Mouse (Mus musculus) layer of hippocampus, adult 9-11 months (tissue): ENCODE measurements at regions not wholly inside any gene's neighbourhood (a gene's known extent, or its start where the extent isn't known, plus 50 kb on each side); places are given as distances from the start of the nearest gene placed in this dataset.

Source experiments
- DNase-seq: peaks from one replicate; pipeline ENCODE4 v3.0.0; 2022

DNA sequence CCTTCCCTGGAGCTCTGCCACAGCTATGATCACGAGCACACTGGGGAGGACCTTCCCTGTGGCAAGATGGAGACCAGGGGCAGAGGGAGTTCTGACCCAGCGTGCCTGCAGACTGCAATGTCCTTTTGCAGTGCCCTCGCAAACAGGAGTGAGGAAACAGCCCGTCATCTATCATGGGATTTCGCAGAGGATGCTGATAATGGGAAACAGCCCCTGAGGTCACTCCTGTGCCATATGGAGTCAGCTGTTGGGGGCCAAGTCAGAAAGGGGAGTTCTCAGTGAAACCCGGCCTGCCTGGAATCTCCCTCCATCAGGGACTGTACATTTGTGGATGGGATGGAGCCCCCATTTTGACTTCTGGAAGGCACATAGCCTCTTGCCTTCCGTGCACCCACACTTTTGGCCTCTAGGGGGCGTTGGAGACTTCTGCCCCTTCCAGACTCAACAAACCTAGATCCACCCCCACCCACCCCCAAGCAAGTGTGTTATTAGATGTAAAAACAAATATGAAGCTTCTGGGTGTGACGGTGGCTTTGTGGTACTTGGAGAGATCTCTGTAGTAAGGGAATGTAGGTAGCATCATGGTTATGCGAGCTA is 98.1 kb downstream of the Kdr start:
- DNase-seq, result no peak

DNA sequence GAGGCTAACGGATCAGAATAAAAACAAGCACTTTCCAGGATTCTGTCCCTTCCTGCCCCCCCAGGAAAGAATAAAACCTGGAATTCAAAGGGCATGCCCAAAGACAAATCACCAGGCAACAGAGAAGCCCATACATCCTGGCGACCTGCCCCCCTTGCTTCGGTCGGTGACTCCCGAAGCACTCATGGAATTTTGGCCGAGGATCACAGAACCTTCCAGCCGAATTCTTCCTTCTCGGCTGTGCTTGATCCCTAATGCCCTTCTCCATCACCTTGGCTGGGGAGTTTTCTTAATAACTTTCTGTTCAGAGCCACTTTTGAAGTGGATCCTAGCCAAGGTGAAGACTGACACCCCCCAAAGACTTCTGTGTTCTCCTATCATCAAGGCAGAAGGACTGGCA is 99.9 kb downstream of the Kdr start:
- no peak for DNase-seq

DNA sequence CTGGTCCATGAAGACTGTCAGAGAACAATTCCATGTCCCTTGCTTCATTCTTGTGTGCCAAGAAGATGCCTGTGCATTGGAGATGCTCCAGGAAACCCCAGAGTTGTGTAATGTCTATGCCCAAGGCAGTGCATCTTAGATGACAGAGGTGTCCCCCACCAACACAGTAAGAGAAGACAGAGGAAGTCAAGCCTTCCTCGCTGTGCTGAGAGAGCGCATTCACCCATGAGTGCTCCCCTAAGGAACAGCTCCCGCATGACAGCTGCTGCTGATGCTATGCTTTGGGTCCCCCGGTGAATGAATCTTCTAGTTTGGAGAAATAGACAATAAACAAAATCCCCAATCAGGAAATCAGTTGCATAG is 100.7 kb downstream of the Kdr start:
- DNase-seq, result no peak

DNA sequence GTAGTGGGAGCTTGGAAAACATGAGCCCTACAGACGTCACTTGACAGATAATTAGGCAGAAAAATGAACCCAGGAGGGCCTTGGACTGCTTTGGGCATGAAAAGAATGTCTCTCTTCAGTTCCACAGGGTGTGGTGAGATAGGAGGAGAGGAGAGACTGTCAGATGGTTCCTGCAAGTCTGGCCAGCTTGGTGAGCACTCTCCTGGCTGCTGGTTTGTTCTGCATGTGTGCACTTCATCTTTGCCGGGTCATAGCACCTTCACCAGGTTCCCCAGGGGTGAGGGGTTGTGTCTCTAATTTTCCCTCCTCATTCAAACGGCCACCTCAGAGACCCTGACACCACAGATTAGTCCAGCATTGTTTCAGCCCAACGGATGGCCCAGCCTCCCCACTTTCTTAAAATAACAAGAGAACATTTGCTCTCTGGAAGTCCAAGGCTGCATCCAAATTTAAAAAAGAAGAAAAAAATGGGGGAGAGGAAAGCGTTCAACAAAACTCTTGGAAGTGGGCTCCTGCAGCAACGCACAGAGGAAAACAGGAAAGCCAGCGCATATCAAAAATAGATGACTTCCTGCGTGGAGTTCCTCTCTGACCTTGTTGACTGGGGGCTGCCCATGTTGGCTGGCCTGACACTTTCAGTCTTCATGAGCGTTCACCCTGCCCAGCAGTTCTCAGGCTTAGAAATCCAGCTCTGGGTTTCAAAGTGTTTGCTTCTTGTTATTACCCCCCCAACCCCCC is 101.2 kb downstream of the Kdr start:
- DNase-seq, result no peak

DNA sequence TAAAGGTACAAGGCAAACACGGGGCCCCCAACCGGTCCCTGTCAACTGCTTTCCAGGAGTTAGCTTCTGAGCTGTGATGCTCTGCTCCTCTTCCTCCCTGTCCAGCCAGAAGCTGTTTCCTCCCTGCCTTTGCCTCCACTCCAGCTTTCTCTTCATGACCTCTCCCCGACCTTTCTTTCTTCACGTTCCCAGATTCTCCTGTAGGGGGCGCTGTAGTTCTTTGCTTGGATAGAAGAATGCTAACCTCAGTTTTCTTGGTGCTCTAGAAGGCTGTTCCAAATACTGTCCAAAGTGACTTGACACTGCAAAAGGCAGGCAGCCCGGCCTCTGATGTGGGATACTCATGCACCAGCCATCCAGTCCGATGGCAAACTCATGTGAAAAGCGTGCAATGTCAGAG is 107.1 kb downstream of the Kdr start:
- DNase-seq, result peak; percentile 77

DNA sequence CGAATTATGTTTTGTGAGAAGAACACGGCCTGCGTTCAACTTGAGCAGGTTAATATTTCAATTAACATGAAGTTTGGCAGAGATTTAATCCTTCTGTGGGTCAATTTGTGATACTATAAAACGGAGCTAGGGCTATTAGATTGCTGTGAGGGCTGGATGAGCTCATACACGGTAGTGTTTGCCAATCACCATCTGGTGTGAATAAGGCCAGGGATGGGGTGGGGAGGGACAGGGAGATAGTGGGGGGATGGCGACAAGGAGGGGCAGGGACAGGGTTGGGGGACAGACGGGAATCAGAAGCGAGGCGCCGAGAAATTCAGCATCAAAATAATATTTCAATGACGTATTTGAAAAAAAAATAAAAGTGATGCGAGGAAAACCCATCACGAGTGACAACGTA is 107.6 kb downstream of the Kdr start:
- DNase-seq, result no peak

DNA sequence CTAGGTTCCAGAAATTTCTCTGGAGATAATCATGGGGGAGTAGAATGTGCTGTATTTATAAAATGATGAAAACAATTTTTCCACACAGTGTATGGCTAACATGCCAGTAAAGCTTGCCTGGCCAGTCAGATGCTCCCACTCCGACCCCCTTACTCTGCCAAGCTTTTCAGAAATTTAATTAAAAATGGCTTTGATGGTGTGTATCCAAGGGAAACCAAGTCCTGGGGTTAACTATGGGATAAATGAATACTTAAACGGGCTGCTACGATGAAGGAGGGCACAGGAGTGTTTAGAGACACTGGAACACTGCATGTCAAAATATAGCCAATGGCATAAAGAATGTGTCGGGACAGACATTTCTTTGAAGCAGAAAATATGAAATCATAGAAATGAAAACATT is 108.7 kb downstream of the Kdr start:
- DNase-seq, result no peak

DNA sequence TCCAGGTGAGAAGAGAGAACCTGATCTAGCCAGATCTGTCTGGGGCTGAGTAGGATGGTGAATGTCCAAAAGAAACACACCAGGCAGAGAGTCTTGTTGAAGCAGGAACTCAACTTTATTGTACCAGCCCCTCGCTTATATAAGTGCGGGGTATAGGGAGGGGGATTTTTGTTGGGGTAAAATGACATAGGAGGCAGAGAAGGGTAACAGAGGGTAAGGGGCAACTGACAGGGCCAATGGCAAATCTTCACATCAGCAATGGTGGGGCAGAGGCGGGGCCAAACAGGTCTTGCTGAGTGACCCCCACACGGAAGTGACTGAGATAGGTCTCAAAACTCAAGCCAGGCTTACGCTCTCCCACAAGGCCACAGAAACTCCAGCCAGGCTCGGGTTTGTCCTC is 113.2 kb downstream of the Kdr start:
- no peak for DNase-seq

DNA sequence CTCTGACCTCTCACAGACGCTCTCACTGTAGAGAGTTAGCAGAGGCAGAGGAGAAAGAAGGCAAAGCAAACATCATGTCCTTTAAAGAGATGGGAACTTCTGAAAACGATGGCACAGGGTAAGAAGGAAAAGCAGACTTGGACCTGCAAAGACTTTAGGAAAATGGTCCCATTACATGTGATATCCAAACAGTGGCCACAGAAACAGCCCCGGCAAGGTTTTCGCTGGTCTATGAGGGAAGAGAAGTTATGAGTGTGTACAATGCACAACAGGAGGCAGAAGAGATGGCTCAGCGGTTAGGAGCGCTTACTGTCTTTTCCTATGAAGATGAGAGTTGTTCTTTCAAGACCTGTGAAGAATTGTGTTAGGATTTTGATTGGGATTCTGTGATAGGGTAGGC is 114.9 kb downstream of the Kdr start:
- DNase-seq, result no peak

DNA sequence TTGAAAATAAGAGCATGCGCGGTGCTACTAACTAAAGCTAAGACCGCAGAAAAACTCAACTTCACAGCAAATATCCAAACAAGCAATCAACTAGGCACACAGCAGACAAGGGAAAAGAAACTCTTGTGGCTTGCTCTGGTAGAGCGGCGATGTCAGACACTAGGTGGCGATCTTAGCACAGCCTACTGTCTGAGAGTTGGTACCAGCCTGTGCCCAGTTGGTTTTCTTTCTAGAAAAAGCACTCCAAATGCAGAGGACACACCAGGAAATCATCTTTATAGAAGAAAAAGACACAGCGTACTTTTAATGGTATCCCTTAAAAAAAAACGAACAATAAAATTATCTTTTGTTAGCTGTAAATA is 115.6 kb downstream of the Kdr start:
- peak; percentile 65 for DNase-seq

DNA sequence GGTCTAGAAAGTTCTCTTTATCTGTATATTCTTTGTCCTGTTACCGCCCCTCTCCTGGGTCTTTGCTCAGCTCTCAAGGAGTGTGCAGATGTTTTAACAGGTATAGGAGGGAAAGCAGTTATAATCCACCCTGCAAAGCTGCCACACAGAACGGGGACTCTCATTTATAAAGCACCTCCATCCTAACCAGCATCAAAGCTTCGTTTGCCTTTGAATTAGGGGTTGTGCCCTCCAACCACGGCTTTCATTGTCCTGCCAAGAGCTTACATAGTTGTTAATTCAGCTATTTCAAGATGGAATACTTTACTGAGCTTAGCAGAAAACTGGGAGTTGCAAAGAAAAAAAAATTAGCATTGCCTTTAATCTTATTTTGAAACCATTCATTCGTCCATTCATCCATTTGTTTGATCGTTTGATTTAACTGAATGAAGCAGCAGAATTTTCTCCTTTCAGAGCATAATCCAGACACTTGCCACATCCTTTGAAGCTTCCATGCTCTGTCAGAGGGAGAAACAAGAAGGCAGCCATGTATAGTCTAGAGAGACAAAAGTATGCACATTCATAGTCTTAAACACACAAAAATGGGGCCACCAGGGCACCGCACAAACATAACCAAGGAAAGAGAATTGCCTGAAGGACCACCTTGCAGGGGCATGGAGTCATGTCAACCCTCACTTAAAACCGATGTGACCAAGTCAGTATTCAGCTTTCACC is 116.2 kb downstream of the Kdr start:
- DNase-seq, result no peak

DNA sequence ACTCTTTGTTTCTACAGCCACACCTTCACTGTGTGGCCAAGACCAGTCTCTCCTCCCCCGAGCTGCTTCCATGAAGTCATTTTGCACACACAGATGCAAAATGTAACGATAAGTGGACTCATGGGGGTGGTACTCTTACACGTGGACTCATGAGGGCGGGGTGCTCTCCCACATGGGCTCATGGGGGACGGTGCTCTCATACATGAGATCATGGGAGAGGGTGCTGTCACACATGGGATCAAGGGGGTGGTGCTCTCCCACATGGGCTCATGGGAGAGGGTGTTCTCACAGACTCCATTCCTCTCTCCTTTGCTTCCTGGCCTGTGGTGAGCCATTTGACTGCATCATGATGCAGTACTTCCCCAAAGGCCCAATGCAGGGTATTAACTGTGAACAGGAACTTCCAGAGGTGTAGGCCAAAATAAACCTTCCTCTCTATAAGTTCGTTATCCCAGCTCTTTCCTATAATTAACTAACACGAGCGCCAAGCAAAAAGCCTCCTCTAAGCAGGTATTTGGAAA is 118.9 kb downstream of the Kdr start:
- DNase-seq, result no peak

DNA sequence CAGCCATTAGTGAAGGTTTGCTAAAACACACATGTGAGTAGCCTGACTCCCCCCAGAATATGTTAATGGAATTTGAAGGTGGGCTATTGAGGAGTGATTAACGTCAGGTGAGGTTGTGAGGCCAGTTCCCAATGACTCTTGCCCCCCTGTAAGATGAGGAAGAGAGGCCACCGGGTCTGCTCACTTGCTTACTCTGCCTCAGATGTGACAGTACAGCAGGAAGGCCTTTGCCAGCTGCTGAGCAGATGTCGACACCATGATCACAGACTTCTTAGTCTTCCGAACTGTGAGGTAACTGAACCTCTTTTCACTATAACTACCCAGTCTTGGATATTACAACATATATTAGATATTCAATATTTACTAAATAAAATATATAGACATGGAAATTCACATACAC is 127.4 kb downstream of the Kdr start:
- DNase-seq, result no peak

DNA sequence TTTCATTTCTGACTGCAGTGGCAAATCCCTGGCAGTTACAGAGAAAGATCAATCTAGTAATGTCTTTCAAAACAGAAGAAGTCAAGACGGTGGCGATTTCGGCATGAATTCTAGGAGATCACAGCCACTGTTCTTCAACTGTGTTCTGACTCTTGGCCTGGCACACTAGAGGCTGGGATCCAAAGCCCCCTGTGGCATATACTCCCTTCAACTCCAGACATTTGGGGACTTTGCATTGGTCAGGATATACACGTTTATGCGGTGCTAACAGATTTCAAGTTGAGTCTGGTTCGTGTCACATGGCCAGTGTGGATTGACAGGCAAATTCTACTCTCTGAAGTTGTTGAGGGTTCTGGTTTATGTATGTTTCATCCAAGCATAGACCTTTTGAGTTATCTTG is 130.3 kb downstream of the Kdr start:
- no peak for DNase-seq

DNA sequence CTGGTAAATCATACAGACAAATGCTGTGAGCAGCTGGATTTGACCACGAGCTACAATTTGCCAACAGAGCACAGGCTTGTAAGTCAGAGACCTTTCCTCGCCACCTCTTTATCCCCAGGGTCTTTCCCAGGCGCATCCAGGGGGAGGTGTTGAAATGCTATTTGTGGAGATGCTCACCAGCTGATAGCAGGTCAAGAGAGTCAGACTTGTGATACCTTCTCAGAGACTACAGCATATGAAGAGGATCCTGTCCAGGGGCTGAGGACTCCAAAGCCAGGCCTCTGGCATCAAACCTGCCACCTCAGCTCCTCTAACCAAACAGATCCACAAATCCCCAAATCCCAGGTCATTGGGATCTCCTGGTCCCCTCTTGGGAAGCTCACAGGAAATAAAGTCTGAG is 130.9 kb downstream of the Kdr start:
- no peak for DNase-seq

DNA sequence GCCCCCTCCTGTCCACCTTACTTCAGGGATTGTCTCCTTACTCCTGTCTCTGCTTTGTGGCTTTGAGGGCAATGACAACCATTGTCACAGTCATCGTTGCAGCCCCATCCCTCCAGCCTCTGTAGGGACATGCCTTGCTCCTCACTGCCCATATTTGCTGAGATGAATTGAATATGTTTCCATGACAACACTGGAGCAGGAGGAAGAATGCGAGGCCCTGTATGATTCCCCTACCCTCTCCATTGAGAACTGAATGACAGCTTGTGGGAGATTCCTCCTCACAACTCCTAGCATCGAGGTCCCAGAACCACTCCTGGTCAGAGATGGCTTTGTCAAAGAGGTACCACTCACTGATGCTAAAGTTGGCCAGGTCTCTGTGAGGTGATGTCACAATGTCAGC is 132.2 kb downstream of the Kdr start:
- DNase-seq, result no peak

DNA sequence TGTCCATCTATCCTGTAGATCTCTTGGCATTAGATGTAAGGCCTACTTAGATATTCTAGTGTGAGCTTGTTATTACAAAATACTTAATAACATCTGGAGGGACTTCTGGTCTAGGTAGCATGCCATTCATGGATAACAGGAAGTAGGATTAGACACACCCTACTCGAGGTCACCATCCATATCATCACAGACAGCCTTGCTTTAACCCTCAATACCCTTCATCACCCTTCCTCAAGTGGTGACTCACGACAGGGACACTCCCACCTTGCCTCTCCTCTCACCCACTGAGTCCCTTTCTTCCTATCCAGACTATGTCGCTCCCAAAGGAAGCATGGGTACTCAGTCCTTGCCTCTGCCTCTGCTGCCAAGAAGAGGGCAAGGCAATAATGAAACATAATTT is 134.5 kb downstream of the Kdr start:
- no peak for DNase-seq

DNA sequence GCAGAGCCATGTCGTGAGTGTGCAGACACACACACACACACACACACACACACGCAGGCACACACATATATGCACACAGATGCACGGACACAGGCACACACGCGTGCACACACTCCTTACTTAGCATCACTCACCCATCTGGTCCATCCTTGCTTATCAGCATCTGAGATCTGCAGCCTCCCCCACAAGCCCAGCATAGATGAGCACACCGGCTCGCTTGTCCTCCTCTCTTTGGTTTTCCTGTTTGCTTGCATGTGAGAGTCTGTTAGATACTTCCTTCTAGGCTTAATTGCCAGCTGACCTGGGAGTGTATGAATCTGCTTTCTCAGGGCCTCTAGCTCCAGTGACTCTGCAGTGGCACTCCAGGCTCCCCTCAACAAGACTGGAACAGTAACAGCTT is 137.8 kb downstream of the Kdr start:
- no peak for DNase-seq

DNA sequence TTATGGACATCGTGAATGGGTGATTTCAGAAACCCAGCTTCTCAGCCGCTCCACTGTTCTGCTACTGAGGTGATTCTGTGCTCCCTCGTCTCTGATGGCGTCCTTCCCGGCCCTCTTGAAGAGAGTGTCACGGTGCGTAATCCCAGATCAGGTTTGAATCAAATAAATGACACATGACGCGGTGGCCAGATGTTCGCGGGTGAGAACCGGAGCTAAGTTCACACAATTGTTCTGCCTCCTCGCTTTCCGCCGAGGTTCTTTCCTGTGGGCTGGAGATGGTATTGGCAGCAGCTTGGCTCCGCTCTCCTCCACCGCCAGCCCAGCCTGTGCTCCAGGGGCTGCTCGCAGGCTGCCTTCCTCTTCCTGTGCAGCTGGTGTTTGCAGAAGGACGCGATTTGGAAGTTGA is 142.7 kb downstream of the Kdr start:
- DNase-seq, result peak; percentile 17

DNA sequence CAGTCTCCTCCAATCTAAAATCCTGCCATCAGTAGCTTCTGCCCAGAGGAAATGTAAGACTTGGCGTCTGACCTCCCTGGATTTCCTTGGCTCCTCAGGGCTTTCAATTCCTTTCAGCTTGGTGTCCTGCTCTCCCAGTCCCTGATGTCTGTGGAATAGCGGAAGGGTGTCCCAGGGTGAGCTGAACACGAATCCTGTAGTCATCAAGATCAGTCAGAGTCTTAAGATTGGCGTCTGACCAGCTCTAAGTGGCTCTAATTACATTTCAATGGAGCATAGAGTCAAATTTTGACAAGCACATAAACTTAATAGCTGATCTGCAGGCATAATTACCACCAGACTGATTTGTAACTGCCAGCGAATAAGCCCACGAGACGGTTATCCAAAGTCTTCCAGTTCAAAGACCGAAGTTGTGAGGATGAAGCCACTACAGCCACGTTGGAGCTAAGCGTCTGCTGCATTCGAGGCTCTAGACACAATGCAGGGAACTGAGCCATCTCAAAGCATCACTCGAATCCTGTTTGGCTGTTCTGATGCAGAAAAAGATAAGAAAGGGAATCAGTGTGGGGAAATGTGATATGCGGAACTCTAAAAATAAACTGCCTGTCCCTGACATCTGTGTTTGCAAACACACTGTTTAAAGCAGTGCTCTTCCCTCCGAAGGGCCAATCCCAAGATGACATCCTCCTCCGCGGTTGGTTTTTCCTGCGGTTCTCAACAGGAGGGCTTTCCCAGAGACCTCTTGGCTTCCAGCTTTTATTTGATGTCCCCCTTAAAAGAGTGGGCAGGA is 143.3 kb downstream of the Kdr start:
- no peak for DNase-seq

DNA sequence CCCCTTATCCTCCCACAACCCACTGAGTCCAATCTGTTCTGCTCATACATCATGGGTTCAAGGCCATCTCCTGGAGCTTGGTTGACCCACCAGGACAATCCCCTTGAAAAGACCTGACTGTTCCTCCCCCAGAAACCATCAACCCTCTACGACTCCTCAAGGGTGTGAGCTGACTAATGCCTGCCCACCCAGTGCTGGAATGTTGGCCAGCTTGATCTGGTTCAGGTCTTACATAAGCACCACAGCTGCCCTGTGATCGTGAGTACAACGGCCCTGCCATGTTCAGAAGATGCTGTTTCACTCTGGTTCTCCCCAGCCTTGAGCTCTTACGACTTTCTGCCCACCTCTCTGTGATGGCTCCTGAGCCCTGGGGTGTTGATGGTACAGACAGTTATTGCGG is 145.9 kb downstream of the Kdr start:
- no peak for DNase-seq

DNA sequence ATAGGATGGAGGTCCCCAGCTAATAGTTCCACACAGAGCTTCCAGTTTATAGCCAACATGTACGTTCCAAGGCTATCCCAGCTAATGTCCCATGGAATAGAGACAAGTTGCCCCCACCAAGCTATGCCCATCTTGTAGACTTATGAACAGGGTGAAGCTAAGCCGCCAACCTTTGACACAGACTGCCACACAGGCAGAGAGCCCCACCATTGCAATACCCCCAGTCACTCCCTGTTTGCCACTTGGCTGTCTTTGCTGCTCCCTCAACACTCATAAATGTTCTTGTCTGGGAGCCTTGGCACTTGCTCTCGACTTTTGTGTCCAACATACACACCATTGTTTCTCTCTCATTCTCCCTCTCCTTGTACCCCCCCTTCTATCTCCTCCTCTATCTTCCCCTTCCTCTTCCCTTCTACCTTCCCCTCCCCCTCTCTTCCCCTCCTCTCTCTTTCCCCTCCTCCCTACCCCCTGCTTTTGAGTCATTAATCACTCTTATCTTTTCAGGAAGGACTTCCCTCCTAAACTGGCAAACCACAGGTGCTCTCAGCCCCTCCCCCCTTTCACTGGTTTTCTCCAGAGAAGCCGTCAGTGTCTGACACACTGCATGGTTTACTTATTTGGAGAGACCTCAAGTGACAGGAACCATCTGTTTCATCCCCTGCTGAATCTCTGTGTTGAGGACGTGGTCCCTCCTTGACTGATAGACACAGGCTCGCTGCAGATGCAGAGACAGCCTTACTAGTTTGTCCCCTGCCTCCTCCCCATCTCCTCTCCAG is 148.2 kb downstream of the Kdr start:
- no peak for DNase-seq

DNA sequence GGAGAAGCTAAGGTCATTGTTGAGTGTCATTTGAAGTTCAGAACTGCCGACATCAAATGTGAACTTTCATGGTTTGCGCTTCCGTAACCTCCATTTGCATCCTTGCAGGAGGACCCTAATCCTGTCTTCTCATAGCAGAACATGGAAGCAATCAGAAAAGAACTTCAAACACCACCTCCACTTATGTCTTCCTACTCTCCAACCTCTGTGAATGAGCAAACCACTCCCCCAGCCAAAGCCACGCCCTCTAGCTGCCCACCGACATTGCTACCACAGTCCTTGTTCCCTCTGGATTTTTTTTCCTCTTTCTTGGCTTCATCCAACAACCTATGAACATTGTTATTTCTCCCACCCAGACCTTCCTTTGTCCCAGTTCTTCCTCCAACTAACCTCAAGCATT is 149.9 kb downstream of the Kdr start:
- no peak for DNase-seq
